Mouse (Mus musculus): ENCODE results near the gene Olfr954.

Olfr954 gene

DNA sequence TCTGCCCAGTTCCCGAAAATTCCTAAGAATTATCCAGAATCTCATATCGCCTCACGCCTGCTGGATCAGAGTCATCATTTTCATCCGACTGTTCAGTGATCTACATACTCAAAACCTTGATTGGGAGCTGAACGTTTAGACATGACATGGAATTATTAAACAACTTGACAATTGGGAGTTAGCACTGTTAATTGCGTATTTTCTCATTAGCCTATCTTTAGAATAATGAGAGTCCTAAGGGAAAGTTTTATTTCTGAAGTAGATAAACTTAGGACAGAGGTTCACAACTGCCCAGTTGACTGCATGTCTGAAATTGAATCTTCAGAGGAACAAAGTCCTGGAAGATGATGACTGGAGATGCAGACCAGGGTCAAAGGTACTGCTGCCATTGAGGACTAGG lies at the start of gene Olfr954:
Gene Olfr954 (plus strand): TSS at position 301 of the 400 bp plus-strand sequence.
- no peak for DNase-seq (ENCODE audit: extremely low read depth, low read depth, low spot score)

DNA sequence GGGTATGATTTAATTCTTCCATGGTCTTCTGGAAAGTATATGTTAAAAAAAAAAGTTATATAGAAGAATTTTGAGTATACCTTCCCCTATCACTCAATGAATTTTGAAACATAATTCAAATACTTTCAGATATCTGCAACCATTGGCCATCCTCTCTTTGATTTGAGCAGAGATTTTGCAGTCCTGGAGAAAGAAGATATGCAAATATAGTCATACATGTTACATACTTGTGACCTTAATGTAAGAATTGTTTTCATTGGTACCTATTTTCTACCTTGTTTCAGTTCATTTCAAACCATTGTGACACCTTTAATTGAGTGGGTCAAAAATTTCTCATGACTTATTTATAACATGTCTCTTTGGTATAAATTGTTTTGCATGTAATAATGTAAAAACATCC lies 29.5 kb upstream of the Olfr954 start, which contains the start of gene Olfr952:
Gene Olfr952 (minus strand): TSS at position 101 of the 400 bp plus-strand sequence.
- DNase-seq (ENCODE audit: extremely low read depth, low read depth, low spot score), result no peak

DNA sequence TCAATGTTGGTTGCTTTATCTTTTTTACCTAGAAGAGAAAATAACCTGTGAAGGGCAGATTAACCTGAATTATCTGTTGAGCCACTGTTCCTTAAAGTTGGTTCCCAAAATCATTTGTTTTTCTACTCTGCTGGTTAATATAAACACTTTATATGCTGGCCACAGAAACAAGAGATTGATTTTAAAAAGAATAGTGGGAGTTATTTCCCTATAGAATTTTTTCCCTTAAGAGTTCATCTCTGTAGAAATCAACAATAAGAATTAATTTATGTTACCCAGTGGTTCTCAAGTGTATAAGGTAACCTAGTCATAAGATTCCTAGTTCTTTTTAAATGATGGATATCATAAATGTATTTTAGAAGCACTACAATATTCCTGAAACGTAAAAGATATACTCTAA lies 15.3 kb downstream of the Olfr954 start, which contains the start of gene Olfr955:
Gene Olfr955 (minus strand): TSS at position 101 of the 400 bp plus-strand sequence.
- no peak for DNase-seq (ENCODE audit: extremely low read depth, low read depth, low spot score)

DNA sequence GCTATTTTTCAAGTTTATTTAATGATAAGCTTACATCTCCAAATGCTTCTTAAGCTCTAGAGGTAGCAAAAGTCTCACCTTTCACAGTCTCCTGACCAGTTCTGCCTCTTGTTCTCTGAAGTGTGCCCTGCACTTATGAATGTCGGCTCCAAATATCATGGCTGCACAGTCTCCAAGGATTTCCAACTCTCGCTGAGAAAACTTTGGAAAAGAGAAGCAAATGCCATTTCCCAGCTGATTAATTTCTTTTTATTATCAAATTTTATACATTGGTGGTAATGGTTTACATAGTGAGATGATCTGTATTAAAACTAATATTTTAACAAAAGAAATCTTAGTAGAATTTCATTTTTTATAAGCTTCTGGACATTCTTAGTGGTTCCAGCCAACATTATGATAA lies 37.4 kb downstream of the Olfr954 start, which contains the start of gene Olfr44:
Gene Olfr44 (minus strand): TSS at position 101 of the 400 bp plus-strand sequence.
- no peak for DNase-seq (ENCODE audit: extremely low read depth, low read depth, low spot score)

DNA sequence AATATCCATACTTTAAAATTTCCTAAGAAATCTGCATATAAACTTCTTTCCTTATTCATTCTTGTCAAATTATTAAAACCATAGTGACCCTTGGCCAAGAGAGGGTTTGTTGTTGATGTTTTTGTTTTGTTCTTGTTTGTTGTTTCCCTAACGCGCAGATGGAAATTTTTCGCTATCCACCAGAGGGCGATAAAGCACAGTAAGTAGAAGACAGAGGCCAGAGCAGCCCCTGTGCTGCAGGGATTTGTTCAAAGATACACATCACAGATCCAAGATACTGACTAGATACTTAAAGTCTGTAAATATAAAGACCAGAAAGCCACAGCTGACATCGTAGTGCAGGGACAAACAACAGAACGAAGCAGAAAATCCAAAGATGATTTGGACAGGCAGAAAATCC lies 52.5 kb downstream of the Olfr954 start:
- no peak for DNase-seq (ENCODE audit: extremely low read depth, low read depth, low spot score)

DNA sequence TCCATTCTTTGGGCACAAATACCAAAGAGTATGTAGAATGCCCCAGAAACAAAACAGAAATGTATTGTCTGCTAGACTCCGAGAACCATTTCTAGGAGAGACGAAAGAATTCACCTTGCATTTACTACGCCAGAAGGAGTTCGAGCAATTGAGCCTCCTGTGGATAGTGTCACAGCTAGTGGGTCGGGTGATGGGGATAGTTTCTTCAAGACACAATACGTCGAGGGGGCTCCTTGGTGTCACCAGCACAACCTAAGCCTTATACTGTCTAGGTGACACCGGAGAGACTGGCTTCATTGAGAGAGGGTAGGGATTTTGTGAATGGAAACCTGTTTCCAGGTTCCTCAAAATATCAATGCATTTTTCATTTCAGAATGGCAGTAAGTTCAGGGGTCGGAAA lies 52.9 kb downstream of the Olfr954 start:
- no peak for DNase-seq (ENCODE audit: extremely low read depth, low read depth, low spot score)
